Mouse (Mus musculus) right cerebral cortex, postnatal 14 days (tissue): ENCODE data around the gene Dolpp1.

ENCODE experiments used
- DNase-seq: peaks from one replicate; pipeline ENCODE4 v3.0.0; 2022

The Dolpp1 gene

DNA sequence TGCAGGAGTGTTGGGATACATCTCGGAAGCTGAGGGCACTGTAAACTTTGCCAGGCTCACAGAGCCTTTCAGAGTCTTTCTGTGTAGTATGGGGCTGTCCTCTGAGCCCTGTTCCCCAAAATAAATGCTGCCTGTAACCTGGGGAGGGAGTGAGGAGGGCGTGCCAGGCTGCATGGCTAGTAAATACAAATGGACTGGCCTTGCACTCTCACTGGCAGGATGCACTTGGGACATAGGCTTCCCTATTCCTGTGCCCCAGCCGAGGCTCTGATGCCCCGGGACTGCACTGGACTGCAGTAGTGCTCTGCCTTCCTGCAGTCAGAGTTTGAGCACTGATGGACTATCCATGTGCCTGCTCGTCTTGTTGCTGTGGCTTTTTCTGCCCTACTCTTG is 50.4 kb downstream of the Dolpp1 start:
- no peak for DNase-seq

DNA sequence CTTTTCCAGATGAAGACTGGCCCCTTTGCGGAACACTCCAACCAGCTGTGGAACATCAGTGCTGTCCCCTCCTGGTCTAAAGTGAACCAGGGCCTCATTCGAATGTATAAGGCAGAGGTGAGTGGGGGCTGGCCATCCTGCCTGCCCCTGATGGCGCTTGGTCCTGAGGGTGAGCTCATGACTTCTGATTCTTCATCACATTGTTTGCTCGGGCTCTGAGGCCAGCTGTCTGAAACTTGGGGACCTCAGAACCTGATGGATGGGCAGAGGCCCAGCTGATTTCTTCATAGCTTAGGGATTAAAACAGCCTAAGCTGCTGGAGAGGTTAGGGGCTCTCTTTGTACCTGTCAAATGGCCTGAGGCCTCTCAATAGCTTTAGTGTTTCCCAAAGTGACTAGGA is 51.2 kb downstream of the Dolpp1 start:
- no peak for DNase-seq

DNA sequence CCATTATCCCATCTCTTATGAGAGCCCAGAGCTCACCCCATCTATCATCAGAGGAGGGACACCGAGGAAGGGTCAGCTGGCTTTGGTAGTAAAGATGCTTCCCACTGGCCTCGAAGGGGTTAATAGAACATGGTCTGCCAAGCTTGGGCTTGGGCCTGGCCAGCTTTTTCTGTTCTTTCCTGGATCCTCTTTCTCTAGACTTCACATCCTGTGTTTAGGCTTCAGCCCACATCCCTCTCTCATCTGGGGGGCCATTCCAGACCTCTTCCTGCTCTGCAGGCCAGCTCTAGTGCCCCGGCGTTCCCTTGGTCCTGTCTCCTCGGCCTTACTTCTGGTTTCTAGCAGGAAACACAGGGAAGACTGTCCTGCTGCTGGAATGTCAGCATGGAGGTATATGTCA is 52.0 kb downstream of the Dolpp1 start:
- DNase-seq, result no peak

DNA sequence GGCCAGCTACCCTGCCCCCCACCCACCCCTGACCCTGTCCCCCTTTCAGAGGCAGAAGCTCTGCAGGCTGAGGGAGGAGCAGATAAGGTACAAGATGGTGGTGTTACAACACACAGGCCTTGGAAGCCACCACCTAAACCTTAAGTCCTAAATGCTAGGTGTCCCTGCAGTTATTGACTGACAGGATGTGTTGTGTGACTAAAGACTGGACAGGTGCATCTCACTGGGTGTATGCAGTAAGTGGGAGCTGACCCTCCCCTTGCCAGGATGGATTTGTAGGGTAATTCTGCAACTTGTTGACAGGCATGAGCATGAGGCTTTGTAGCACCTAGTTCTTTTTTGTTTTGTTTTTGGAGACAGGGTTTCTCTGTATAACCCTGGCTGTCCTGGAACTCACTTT is 52.4 kb downstream of the Dolpp1 start:
- DNase-seq, result no peak

DNA sequence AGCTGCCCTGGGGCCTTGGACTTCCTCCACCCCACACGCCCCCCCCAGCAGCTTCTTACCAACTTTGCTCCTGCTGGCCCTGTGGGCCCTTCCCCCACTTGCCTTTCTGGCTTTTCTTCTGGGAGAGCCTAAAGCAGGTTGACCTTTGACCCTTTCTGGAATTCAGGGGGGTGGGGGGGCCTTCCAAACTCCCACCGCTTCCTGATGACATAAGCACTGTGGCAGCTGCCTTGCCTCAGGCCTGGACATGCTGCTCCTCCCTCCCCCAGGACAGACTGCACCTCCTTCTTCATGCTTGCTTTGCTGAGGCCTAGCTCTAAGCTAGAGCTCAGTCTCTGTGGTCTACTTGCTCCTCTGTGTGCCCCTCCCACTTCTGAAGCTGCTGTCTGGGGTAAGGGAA is 53.3 kb downstream of the Dolpp1 start:
- no peak for DNase-seq

DNA sequence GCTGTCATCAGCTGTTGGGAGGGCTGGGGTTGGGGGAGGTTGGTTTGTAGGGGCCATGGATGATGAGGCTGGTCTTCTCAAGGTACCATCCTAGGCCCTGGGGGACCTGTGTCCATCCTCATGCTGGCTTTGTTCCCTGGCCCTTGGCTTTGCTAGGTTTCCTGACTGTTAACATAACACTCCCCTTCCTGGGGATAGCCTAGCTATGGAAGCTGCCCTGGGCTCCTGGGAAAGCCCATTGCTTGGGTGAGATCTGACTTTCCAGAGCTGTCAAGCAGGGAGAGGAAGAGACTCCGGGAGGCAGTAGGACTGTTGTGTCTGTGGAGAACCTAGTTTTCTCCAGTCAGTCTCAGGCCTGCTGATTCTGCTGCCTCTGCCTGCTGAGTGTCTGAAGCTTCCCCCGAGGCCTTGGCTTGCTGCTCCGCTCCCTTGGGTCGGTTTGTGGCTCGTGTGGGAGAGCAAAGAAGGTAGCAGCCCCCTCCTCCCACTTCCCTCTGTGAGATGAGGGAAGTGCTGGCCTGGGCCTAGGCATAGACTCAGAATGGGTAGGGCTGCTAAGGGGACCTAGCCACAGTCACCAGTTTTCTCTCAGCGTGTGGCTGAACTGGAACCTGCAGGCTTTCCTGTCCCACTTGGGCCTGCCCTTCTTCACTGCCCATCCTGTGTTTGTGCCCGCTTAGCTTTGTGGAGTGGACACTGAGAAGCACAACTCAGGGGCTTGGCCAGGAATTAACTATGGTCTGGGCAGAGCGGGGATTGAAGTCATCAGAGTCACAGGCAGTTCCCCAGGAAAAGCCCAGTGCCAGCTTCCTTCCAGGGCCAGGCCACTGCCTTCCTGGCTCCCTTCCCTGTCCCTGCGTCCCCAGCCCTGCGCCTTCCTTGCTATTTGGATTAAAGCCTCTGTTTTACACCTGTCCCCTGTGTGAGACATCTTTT is 55.1 kb downstream of the Dolpp1 start:
- DNase-seq, result no peak

DNA sequence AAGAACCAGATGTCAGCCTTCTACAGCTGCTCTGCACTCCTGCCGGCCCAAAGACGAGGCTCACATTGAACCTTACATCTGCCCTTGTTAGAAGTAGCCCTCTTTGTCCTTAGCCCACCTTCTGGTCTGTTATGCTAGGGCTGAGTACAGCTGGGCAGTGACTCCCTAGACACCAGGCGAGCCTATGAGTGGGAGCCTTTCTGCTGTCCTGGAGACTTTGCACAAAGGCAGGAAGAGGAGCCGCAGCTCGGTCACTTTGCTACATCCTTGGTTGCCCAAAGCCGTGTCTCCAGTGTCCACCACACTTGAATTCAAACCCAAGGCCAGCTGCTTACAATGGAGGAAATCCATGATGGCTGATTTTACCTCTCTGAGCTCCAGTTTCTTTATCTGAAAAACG is 56.3 kb downstream of the Dolpp1 start:
- no peak for DNase-seq
